Mouse (Mus musculus) liver, embryonic 15.5 days (tissue): Measurements from ENCODE around the gene 1700001J03Rik. TPM values are rescaled to one million over a fixed set of nuclear protein-coding genes. Genes with fewer than 3 reads are reported as not detected.
"Not testable (repeated sequence)": the region's sequence is repeated elsewhere in the genome, so short reads cannot be mapped to it uniquely, and the experiment has no call there.

Source experiments
- ATAC-seq: fragments of 200-750 bp; cut with Nextera tagmentation; 2 replicates; pipeline ENCODE4 v1.8.0; 2017; ENCODE audit warnings: moderate number of reproducible peaks, mild to moderate bottlenecking, moderate library complexity; ENCODE audit not compliant: insufficient read depth
- H3K27ac ChIP-seq: fragments of 300-500 bp; sonication (generic); replicated peaks from 2 replicates; pipeline ENCODE4 v1.5.1; 2015; ENCODE audit warnings: mild to moderate bottlenecking, inconsistent platforms
- H3K27me3 ChIP-seq: fragments of 300-500 bp; sonication (generic); 2 replicates; pipeline ENCODE4 v1.6.1; 2015; ENCODE audit warnings: mild to moderate bottlenecking, inconsistent platforms
- H3K36me3 ChIP-seq: fragments of 300-500 bp; sonication (generic); replicated peaks from 2 replicates; pipeline ENCODE4 v1.6.1; 2015; ENCODE audit warnings: moderate library complexity, mild to moderate bottlenecking, inconsistent platforms
- H3K4me1 ChIP-seq: fragments of 300-500 bp; sonication (generic); replicated peaks from 2 replicates; pipeline ENCODE4 v1.6.1; 2015; ENCODE audit warnings: inconsistent platforms
- H3K4me2 ChIP-seq: fragments of 300-500 bp; sonication (generic); 2 replicates; pipeline ENCODE4 v1.6.1; 2015; ENCODE audit warnings: moderate library complexity, mild to moderate bottlenecking, inconsistent platforms
- H3K4me3 ChIP-seq: fragments of 300-500 bp; sonication (generic); replicated peaks from 2 replicates; pipeline ENCODE4 v1.5.1; 2015; ENCODE audit warnings: mild to moderate bottlenecking, inconsistent platforms
- H3K9ac ChIP-seq: fragments of 300-500 bp; sonication (generic); 2 replicates; pipeline ENCODE4 v1.6.1; 2015; ENCODE audit warnings: moderate library complexity, mild to moderate bottlenecking, inconsistent platforms
- H3K9me3 ChIP-seq: fragments of 300-500 bp; sonication (generic); replicated peaks from 2 replicates; pipeline ENCODE4 v1.6.1; 2016; ENCODE audit warnings: inconsistent platforms
- WGBS: fragments of 180-500 bp; shearing (Covaris S2); methylation state at CpG from one replicate; pipeline ENCODE4 v1.1.7; 2015; ENCODE audit warnings: mixed read lengths; ENCODE audit not compliant: insufficient replicate concordance; 5-methylcytosine and 5-hydroxymethylcytosine counted together
- polyA plus RNA-seq: library from polyadenylated mRNA; unstranded; fragments of >200 nt; fragmentation: Nextera tagmentation; extraction: Ambion mirVana; gene quantifications from 2 replicates; pipeline ENCODE4 v1.2.1, GENCODE M21; 2015

The 1700001J03Rik gene
- polyA plus RNA-seq, result not detected in 2 replicates

DNA sequence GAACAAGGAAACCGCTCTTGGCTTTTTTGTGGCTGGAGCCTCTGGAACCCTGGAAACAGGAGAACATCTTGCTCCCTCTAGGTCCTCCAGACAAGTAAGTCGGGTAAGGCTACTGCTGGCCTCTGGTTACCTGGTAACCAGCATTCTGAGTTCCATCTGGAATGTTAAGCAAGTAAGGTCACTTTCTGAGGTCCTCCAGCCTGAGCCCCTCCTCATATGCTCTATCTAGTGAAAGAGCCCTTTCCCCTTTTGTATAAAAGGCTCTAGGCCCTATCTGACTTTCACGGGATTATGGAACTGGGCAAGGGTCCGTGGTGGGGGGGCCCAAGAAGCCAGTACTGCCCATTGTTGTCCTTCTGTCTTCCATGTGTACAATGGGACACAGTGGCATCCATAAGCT is at the start of gene 1700001J03Rik:
Gene 1700001J03Rik (minus strand): TSS at position 101 of the 400 bp plus-strand sequence.
- H3K9me3 ChIP-seq, ATAC-seq, H3K4me1 ChIP-seq, H3K27me3 ChIP-seq, H3K4me2 ChIP-seq, H3K27ac ChIP-seq, H3K36me3 ChIP-seq, H3K9ac ChIP-seq, H3K4me3 ChIP-seq: not testable (repeated sequence)
- 56% methylated on average over 4 of the region's 4 CpGs for WGBS

GRCm38 (mm10) chr5:146234336-146234735 is 49.2 kb upstream of the 1700001J03Rik start:
- H3K27me3 ChIP-seq, result no peaks in the 10 kb centered on the region
- H3K9me3 ChIP-seq, result no peaks in the 10 kb centered on the region
- peak overlapping the region; percentile 69 for H3K4me2 ChIP-seq
- H3K4me3 ChIP-seq, result peak overlapping the region; percentile 38
- H3K36me3 ChIP-seq, result peaks cover 41% of the 10 kb centered on the region
- 39% methylated on average over 1 of the region's 1 CpGs for whole genome bisulfite sequencing
- H3K9ac ChIP-seq, result peak overlapping the region; percentile 56
- H3K27ac ChIP-seq, result peak overlapping the region; percentile 72
- ATAC-seq, result peak; percentile 11
- H3K4me1 ChIP-seq, result peaks cover 76% of the 10 kb centered on the region

DNA sequence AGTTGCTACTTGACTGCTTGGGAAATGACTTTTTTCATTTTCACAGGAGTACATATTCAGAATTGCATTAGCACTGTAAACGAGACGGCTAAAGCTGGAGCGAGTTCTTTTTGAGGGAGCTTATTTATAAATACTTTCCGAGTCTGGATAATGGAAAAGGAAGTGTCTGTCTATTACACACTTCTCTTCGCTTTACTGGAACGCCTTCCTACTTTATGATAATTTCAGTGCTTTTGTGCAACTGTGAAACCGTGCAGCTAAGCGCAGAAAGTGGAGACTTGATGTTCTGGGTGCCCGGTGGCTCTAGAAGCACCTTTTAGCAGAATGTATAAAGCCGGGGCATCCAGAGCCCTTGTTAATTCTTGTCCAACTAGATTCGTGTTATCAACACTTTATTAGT is 47.7 kb upstream of the 1700001J03Rik start:
- H3K9me3 ChIP-seq, result no peaks in the 10 kb centered on the region
- H3K4me2 ChIP-seq, result peak overlapping the region; percentile 82
- peaks cover 28% of the 10 kb centered on the region for H3K36me3 ChIP-seq
- H3K4me1 ChIP-seq, result peaks cover 61% of the 10 kb centered on the region
- 42% methylated on average over 11 of the region's 11 CpGs for WGBS
- peak overlapping the region; percentile 97 for H3K27ac ChIP-seq
- H3K4me3 ChIP-seq, result peak overlapping the region; percentile 92
- ATAC-seq, result no peak
- no peaks in the 10 kb centered on the region for H3K27me3 ChIP-seq
- H3K9ac ChIP-seq, result peak overlapping the region; percentile 95

DNA sequence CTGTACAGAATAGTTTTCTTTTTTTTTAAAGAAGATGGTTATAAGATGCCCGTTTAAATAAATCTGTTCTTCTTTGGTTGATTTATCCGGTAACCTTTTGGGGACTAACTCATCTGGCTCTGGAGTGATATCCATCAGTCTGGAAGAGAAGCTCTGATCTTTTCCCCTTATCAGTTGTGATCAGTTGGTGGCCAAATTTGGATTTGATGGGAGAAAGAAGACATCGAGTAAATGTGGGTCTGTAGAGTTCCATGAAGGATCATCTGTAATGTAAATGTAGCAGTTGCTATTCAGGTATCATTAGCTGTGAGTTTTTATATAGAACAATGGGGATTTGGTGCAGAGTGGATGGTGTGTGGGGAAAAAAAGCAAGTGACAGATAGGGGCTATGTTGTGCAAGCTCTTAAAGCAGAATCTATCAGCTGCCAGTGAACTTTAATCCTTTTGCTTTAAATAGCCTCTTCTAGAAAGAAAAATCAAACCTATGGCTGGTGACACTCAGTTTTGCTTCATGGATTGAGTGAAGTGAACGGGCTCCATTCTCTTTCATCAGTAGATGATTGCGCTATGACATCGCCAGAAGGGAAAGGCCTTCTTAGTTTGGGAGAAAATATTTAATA is 47.1 kb upstream of the 1700001J03Rik start:
- Histone ChIP-seq H3K4me2 (peak overlapping the region; percentile 82), H3K36me3 (peaks cover 21% of the 10 kb centered on the region), H3K27me3 (no peaks in the 10 kb centered on the region), H3K4me3 (peak overlapping the region; percentile 92), H3K9ac (peak overlapping the region; percentile 95), H3K4me1 (peaks cover 55% of the 10 kb centered on the region), H3K9me3 (no peaks in the 10 kb centered on the region), H3K27ac (peak overlapping the region; percentile 97)
- WGBS, result 30% methylated on average over 6 of the region's 6 CpGs
- ATAC-seq, result no peak

- H3K36me3 ChIP-seq, result peaks cover 16% of the 10 kb centered on the region
- H3K9me3 ChIP-seq, result no peaks in the 10 kb centered on the region
- H3K4me3 ChIP-seq, result peak overlapping the region; percentile 92
- H3K4me2 ChIP-seq, result peak overlapping the region; percentile 82
- H3K27ac ChIP-seq, result peak overlapping the region; percentile 97
- H3K27me3 ChIP-seq, result no peaks in the 10 kb centered on the region
- under 1% methylated on average over 19 of the region's 19 CpGs for WGBS
- peaks cover 49% of the 10 kb centered on the region for H3K4me1 ChIP-seq
- peak; percentile 29 for ATAC-seq
- peak overlapping the region; percentile 95 for H3K9ac ChIP-seq
Measured at GRCm38 (mm10) chr5:146231655-146231996, 46.5 kb upstream of the 1700001J03Rik start.

DNA sequence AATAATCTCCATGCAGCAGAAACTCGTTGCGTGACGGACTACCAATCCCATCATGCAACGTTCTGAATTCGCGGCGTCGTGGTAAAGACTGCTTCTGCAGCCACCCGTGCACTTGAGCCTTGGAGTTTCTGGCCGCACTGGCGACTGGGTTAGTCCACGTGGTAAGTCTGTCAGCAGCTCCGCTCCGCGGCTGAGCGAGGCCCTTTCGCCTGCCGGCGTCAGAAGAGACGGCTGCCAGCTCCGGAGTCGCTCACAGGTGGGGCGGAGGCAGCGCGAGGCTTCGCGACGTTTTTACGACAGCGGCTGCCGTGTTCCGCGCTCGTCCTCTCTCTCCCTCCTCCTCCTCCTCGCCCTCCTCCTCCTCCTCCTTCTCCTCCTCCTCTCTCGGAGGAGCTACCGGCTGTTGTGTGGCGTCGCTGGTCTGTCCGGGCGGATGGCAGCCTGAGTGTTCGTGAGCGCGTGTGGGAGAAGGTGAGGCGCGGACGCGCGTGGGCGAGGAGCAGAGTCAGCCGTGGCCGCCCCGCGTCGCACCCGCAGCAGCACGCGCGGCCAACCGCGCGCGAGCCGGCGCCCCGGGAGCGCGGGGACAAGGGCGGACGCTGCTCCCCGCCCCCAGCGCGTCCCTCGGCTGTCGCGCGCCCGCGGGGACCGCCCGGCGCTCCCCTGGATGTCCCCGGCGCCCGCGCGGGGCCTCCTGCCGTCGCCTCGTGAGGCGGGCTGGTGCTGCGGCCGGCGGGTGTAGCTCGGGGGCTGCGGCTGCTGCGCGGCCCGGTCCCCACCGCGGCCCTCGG is 46.0 kb upstream of the 1700001J03Rik start, which contains the start of gene Cdk8:
Gene Cdk8 (plus strand): TSS at position 367 of the 791 bp plus-strand sequence.
- Histone ChIP-seq H3K36me3 (peaks cover 11% of the 10 kb centered on the region), H3K9me3 (no peaks in the 10 kb centered on the region), H3K4me2 (peak within 1 kb of the TSS; percentile 82), H3K4me3 (peak within 1 kb of the TSS; percentile 92), H3K27ac (peak within 1 kb of the TSS; percentile 97), H3K27me3 (no peaks in the 10 kb centered on the region), H3K4me1 (peaks cover 44% of the 10 kb centered on the region), H3K9ac (peak within 1 kb of the TSS; percentile 95)
- peak; percentile 93 for ATAC-seq
- WGBS, result under 1% methylated on average over 98 of the region's 102 CpGs

GRCm38 (mm10) chr5:146229869-146230650 is 45.0 kb upstream of the 1700001J03Rik start:
- 49% methylated on average over 17 of the region's 17 CpGs for WGBS

GRCm38 (mm10) chr5:146227496-146227895 is 42.4 kb upstream of the 1700001J03Rik start:
- WGBS, result 71% methylated on average over 8 of the region's 8 CpGs
- H3K36me3 ChIP-seq, result no peaks in the 10 kb centered on the region

More at GRCm38 (mm10) chr5:146229869-146230650, 45.0 kb upstream of the 1700001J03Rik start:
- Histone ChIP-seq H3K27ac (peak overlapping the region; percentile 97), H3K4me3 (peak overlapping the region; percentile 92), H3K4me1 (peaks cover 34% of the 10 kb centered on the region), H3K27me3 (no peaks in the 10 kb centered on the region), H3K9me3 (no peaks in the 10 kb centered on the region), H3K9ac (peak overlapping the region; percentile 95), H3K36me3 (0 out of 2 replicates have a peak, but pooled peaks cover 3% of the 10 kb centered on the region), H3K4me2 (peak overlapping the region; percentile 82)
- ATAC-seq, result no peak

DNA sequence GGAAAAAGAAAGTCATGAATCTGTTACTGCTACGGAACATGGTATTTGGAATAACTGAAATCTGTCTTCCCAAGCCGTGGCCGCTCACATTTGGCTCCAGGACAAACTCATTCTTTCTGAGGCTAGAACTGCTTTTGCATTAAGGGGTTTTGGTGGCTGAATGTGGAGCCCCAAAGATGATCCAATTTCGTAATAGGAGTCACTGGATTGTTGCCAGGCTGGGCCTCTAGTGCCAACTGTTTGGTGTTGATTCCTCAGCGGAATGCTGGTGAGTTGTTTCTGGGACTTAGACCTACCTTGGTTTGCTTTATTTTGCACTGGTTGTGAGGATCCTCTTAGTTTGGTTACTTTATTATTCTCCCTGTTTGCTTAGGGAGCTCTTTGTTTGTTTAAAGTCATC is 38.7 kb upstream of the 1700001J03Rik start:
- WGBS, result 74% methylated on average over 5 of the region's 5 CpGs
- H3K9me3 ChIP-seq, result no peaks in the 10 kb centered on the region
- no peak for ATAC-seq
- no peak overlapping the region for H3K4me2 ChIP-seq
- peaks cover 26% of the 10 kb centered on the region for H3K4me1 ChIP-seq
- peaks cover 8% of the 10 kb centered on the region for H3K36me3 ChIP-seq
- no peaks in the 10 kb centered on the region for H3K27me3 ChIP-seq
- H3K27ac ChIP-seq, result peak overlapping the region; percentile 10
- H3K4me3 ChIP-seq, result no peak overlapping the region
- no peak overlapping the region for H3K9ac ChIP-seq

More at GRCm38 (mm10) chr5:146227496-146227895, 42.4 kb upstream of the 1700001J03Rik start:
- Histone ChIP-seq H3K27ac (no peak overlapping the region), H3K4me3 (no peak overlapping the region), H3K9ac (no peak overlapping the region), H3K4me1 (peaks cover 14% of the 10 kb centered on the region), H3K27me3 (no peaks in the 10 kb centered on the region), H3K9me3 (no peaks in the 10 kb centered on the region), H3K4me2 (no peak overlapping the region)
- ATAC-seq, result no peak

GRCm38 (mm10) chr5:146221722-146222121 is 36.6 kb upstream of the 1700001J03Rik start:
- 36% methylated on average over 6 of the region's 6 CpGs for WGBS

More at GRCm38 (mm10) chr5:146221722-146222121, 36.6 kb upstream of the 1700001J03Rik start:
- peaks cover 26% of the 10 kb centered on the region for H3K36me3 ChIP-seq
- peak overlapping the region; percentile 99 for H3K27ac ChIP-seq
- peaks cover 26% of the 10 kb centered on the region for H3K4me1 ChIP-seq
- H3K27me3 ChIP-seq, result no peaks in the 10 kb centered on the region
- H3K4me2 ChIP-seq, result peak overlapping the region; percentile 88
- peak overlapping the region; percentile 84 for H3K4me3 ChIP-seq
- no peaks in the 10 kb centered on the region for H3K9me3 ChIP-seq
- no peak for ATAC-seq
- H3K9ac ChIP-seq, result peak overlapping the region; percentile 89
